Mouse (Mus musculus) frontal cortex, postnatal 10 days (tissue): Measurements from ENCODE around the gene Nploc4.

Source experiments
- DNase-seq, 2 experiments: peaks; one replicate each; pipeline ENCODE4 v3.0.0; 2022; ENCODE audit warnings: low spot score in 2 of 2, mixed read lengths in 1 of 2

The Nploc4 gene

DNA sequence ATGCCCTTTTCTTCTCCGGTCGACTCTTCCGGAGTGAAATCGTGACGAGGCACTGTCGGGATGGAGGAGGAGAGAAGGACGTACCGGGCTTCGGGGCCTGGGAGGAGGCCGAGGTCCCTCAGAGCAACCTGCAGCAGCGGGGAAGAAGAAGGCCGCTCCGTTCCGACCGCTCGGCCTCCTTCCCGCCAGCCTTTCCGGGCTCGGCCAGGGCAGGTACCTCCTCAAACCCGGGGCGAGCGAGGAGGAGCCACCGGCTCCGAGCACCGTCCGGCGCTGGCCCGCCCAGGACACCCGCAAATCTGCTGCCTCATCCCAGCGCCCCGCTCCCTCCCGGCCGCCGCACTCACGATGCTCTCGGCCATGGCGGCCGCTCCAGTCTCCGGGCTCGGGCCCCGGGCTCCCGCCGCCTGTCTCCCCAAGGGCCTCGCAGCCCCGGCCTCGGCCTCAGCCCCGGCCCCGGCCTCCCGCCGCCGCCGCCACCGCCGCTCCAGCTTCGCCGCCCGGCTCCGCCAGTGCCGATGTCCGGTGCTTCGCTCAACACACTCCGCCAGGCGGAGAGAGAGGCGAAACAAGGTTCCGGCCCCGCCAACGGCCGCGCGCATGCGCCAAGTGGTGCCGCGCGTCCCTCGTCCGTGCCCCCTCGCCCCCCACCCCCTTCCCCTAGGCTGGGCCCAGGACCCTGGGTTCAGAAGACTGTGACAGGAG, at the start of gene Nploc4:
Gene Nploc4 (minus strand): TSS at position 557 of the 705 bp plus-strand sequence.
- DNase-seq: peak; percentile 62 to 85

GRCm38 (mm10) chr11:120485251-120485650, 47.7 kb upstream of the Nploc4 start:
- no peak for DNase-seq

- DNase-seq: peak; percentile 83 to 89
Observed at GRCm38 (mm10) chr11:120484265-120484981, 46.9 kb upstream of the Nploc4 start, which contains the start of gene Mrpl12. TSS of gene Mrpl12 (plus strand) at chr11:120484613.

- DNase-seq: no peak
Observed at GRCm38 (mm10) chr11:120483448-120483934, 46.0 kb upstream of the Nploc4 start.

- no peak for DNase-seq
Observed at GRCm38 (mm10) chr11:120472052-120472451, 34.5 kb upstream of the Nploc4 start.

- no peak for DNase-seq
Observed at GRCm38 (mm10) chr11:120467736-120468092, 30.2 kb upstream of the Nploc4 start.

GRCm38 (mm10) chr11:120467051-120467735, 29.7 kb upstream of the Nploc4 start, which contains the start of gene Arl16:
TSS of gene Arl16 (minus strand) at chr11:120467607.
- peak; percentile 94 to 95 for DNase-seq

DNA sequence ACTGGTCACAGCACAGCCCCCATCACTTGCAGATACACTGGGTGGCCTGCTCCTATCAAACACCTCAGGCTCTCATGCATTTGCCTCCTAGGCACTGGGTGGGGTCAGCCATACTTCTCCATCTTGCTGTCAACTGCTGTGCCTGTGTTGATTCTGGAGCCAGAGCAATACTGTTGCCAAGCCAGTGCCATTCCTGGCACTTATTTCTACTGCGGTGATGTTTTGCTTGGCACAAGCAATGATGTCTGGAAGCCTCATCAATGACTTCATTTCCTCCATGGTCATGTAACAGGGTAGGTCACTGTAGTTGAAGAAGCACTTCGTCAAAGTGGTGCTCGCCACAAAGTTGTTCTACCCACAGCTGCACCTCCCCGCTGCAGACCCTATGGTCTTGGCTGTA, 28.0 kb upstream of the Nploc4 start:
- DNase-seq: no peak

GRCm38 (mm10) chr11:120464365-120464764, 26.9 kb upstream of the Nploc4 start:
- DNase-seq: no peak

- DNase-seq: no peak
Observed at GRCm38 (mm10) chr11:120463536-120463935, 26.0 kb upstream of the Nploc4 start.

- DNase-seq: no peak
Observed at GRCm38 (mm10) chr11:120458847-120459597, 21.5 kb upstream of the Nploc4 start.

GRCm38 (mm10) chr11:120457772-120458751, 20.6 kb upstream of the Nploc4 start, which contains the start of the genes Oxld1 and Ccdc137:
TSS of gene Oxld1 (minus strand) at chr11:120458068.
TSS of gene Ccdc137 (plus strand) at chr11:120458115.
- peak; percentile 39 to 75 for DNase-seq

DNA sequence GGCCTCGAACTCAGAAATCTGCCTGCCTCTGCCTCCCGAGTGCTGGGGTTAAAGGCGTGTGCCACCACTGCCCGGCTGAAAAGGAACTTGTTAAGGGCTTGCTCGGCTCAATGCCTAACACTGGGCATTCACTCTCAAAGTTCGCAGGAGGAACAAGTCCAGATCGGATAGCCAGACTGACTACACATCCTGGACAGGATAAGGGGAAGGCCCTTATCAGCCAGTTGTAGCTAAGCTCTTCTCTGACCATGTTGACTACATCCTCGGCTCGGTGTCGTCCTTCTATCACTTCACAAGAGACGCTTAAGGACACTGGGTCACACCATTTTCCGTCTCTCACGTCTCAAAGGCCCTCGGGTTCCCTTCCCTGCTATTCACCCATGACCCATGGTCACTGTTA, 19.9 kb upstream of the Nploc4 start:
- no peak for DNase-seq

- no peak for DNase-seq
Observed at GRCm38 (mm10) chr11:120455413-120455812, 17.9 kb upstream of the Nploc4 start.

GRCm38 (mm10) chr11:120454965-120455364, 17.5 kb upstream of the Nploc4 start:
- no peak for DNase-seq

DNA sequence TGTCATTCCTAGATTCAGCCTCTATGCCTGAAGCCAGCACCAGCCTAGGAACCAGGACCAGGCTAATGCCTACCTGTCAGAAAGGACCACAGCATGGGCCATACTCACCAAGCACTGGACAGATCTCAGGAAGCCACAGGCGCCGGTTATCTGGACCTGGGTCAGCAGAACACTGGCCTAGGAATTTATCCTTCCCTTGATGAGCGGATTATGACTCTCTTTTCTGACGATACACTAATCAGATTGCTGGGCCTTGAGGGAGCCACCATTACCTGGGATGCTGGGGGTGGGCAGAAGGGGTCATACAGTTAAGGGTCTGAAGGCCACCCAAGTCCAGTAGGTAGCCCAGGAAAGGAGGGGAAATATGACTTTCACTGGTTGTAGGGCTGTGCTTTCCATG, 15.8 kb upstream of the Nploc4 start, which contains the start of gene Pde6g:
Gene Pde6g (minus strand): TSS at position 195 of the 400 bp plus-strand sequence.
- no peak for DNase-seq

- DNase-seq: no peak
Observed at GRCm38 (mm10) chr11:120452246-120452645, 14.7 kb upstream of the Nploc4 start.

GRCm38 (mm10) chr11:120447179-120447578, 9.7 kb upstream of the Nploc4 start:
- no peak for DNase-seq

GRCm38 (mm10) chr11:120445475-120445874, 8.0 kb upstream of the Nploc4 start:
- no peak for DNase-seq

- no peak for DNase-seq
Observed at GRCm38 (mm10) chr11:120444106-120444505, 6.6 kb upstream of the Nploc4 start.
